Comparison of ENCODE assay signal across 1 mouse cellular context in the genomic region with DNA sequence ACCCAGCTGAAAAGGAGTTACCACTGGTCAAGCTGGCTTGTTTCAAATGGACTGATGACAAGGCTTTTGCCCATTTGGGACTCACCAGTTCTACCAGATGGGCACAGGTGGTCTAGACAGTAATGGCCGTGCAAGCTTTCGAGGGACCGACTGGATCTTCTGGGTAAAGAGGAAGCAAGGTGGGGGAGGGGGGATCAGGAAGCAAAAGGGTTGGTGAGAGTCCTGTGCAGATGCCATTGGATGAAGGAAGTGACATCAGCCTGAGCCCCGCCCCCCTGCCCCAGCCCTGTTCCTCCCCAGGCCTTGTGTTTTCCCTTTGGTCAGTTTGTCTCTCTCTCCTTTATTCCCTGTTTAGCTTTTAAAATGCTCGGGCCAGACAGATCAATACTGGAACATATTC.
TF ChIP-seq lines count a peak whose summit lies in the region.

No protein-coding gene starts in this region.

TF ChIP-seq in CH12.LX, 34 proteins besides CTCF, POLR2A, EP300 and RAD21 (continued from another document):
- TF ChIP-seq ZC3H11A (IDR thresholded peaks at IDR 0.05; ENCODE audit: low read depth, low read length), result no peak
- TF ChIP-seq RCOR1 (conservative IDR thresholded peaks at IDR 0.05; ENCODE audit: low read depth, low read length), result no peak
- TF ChIP-seq PAX5 (IDR thresholded peaks at IDR 0.05; ENCODE audit: low read length), result no peak
- no peak for TF ChIP-seq GABPA (IDR thresholded peaks at IDR 0.05; ENCODE audit: insufficient replicate concordance, low read depth, low read length)
- TF ChIP-seq MAX (IDR thresholded peaks at IDR 0.05; ENCODE audit: low read length), result no peak
- no peak for TF ChIP-seq NRF1 (IDR thresholded peaks at IDR 0.05; ENCODE audit: low read depth, low read length)
- TF ChIP-seq SIN3A (IDR thresholded peaks at IDR 0.05; ENCODE audit: low read length), result no peak
- no peak for TF ChIP-seq BHLHE40 (IDR thresholded peaks at IDR 0.05; ENCODE audit: low read depth, low read length)
- 0 out of 2 replicates have a peak, but pooled peaks have one; percentile 50 for TF ChIP-seq TBP (conservative IDR thresholded peaks at IDR 0.05; ENCODE audit: low read depth, low read length)
- TF ChIP-seq ELF1 (IDR thresholded peaks at IDR 0.05; ENCODE audit: low read depth, low read length), result peak; percentile 69
- TF ChIP-seq CHD2 (IDR thresholded peaks at IDR 0.05; ENCODE audit: low read length), result peak; percentile 80
- peak; percentile 12; the same call in 1 of the 2 replicates for TF ChIP-seq IRF4 (IDR thresholded peaks at IDR 0.05; ENCODE audit: low read depth, low read length)
- no peak for TF ChIP-seq ZMIZ1 (IDR thresholded peaks at IDR 0.05; ENCODE audit: low read depth, low read length)
- TF ChIP-seq MEF2A (IDR thresholded peaks at IDR 0.05; ENCODE audit: borderline replicate concordance, low read depth, low read length), result no peak
- no peak for TF ChIP-seq ZKSCAN1 (IDR thresholded peaks at IDR 0.05; ENCODE audit: borderline replicate concordance, low read depth, low read length)
- TF ChIP-seq USF1 (IDR thresholded peaks at IDR 0.05; ENCODE audit: low read depth, low read length), result no peak
- TF ChIP-seq POLR2AphosphoS2 (IDR thresholded peaks at IDR 0.05; ENCODE audit: low read depth, low read length), result no peak
